Mouse (Mus musculus): ENCODE results near the gene Ccsap.

DNA sequence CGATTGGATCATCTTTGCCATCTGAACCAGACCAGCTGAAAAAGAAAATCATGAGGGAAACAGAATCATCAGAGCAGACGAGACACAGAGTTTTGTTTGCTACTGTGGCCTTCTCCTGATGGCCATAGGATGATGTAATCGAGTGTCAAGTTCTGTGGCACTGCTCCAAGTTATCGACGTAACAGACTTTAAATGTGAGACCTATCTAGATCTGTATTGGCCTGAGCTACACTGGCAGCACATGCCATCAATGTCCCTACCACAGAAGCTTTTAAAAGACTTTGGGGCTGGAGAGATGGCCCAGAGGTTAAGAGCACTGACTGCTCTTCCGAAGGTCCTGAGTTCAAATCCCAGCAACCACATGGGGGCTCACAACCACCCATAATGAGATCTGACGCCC lies 42.6 kb upstream of the Ccsap start:
- TF ChIP-seq POLR2A (IDR thresholded peaks at IDR 0.05; ENCODE audit: borderline replicate concordance, insufficient read depth, low read length) (no peak), CTCF (IDR thresholded peaks at IDR 0.05; ENCODE audit: borderline replicate concordance, insufficient read depth, low read depth, low read length) (no peak)

Measured in cerebellum, adult 2 months (tissue).